Mouse (Mus musculus) gastrocnemius, adult 2 months (tissue): ENCODE measurements around the gene Rapgef4. TPM values are rescaled to one million over a fixed set of nuclear protein-coding genes. Genes with fewer than 3 reads are reported as not detected.
"Not testable (repeated sequence)": the region's sequence is repeated elsewhere in the genome, so short reads cannot be mapped to it uniquely, and the experiment has no call there.

Experiments used
- DNase-seq: peaks from one replicate; pipeline ENCODE4 v3.0.0; 2022
- H3K27ac ChIP-seq: fragments of 200-600 bp; 2 replicates; pipeline ENCODE4 v1.8.1; 2022; ENCODE audit warnings: mild to moderate bottlenecking
- H3K4me3 ChIP-seq: fragments of 200-600 bp; 2 replicates; pipeline ENCODE4 v1.8.1; 2022; ENCODE audit warnings: mild to moderate bottlenecking, moderate library complexity
- CTCF ChIP-seq: fragments of 200-600 bp; IDR thresholded peaks from 2 replicates; pipeline ENCODE4 v1.8.1; 2022; ENCODE audit warnings: antibody characterized with exemption, mild to moderate bottlenecking, moderate library complexity
- intact Hi-C: fragments of 180-260 bp; cut with DNase I; formaldehyde crosslinking; loops from one replicate; pipeline ENCODE4 v1.15.1; 2025
- total RNA-seq, 2 experiments: library from RNA; stranded (reverse); gene quantifications; 2 replicates each; pipeline ENCODE4 v1.2.3; 2021

Rapgef4 gene
- total RNA-seq, 2 experiments from 2014 or later = 1.8 to 3.2 TPM

- TF ChIP-seq CTCF = no peak
- Histone ChIP-seq H3K27ac (no peak overlapping the region), H3K4me3 (no peak overlapping the region)
- intact Hi-C loops = no loop called here
- no peak for DNase-seq
Measured at GRCm38 (mm10) chr2:72123851-72124250, 142.8 kb downstream of the Rapgef4 start.

- Histone ChIP-seq H3K4me3 (no peak overlapping the region), H3K27ac (no peak overlapping the region)
- intact Hi-C loops = no loop called here
- no peak for DNase-seq
- no peak for TF ChIP-seq CTCF
Measured at GRCm38 (mm10) chr2:72125786-72126185, 144.7 kb downstream of the Rapgef4 start.

- no peak overlapping the region for H3K4me3 ChIP-seq
- no peak for TF ChIP-seq CTCF
- intact Hi-C loops = no loop called here
- no peak for DNase-seq
- no peak overlapping the region for H3K27ac ChIP-seq
Measured at GRCm38 (mm10) chr2:72126411-72126810, 145.4 kb downstream of the Rapgef4 start.

- no peak for DNase-seq
- no peak for TF ChIP-seq CTCF
- Histone ChIP-seq H3K27ac (no peak overlapping the region), H3K4me3 (no peak overlapping the region)
- intact Hi-C loops = no loop called here
Measured at GRCm38 (mm10) chr2:72129612-72130311, 148.7 kb downstream of the Rapgef4 start.

GRCm38 (mm10) chr2:72132222-72132621 lies 151.2 kb downstream of the Rapgef4 start:
- intact Hi-C loops = no loop called here
- no peak overlapping the region for H3K4me3 ChIP-seq
- no peak for TF ChIP-seq CTCF
- no peak overlapping the region for H3K27ac ChIP-seq
- no peak for DNase-seq

- no peak for DNase-seq
- H3K4me3 ChIP-seq = no peak overlapping the region
- H3K27ac ChIP-seq = no peak overlapping the region
- intact Hi-C loops = no loop called here
- no peak for TF ChIP-seq CTCF
Measured at GRCm38 (mm10) chr2:72136045-72136444, 155.0 kb downstream of the Rapgef4 start.

GRCm38 (mm10) chr2:72136486-72137264 lies 155.6 kb downstream of the Rapgef4 start:
- Histone ChIP-seq H3K4me3 (no peak overlapping the region), H3K27ac (no peak overlapping the region)
- no peak for DNase-seq
- intact Hi-C loops = no loop called here
- TF ChIP-seq CTCF = no peak

GRCm38 (mm10) chr2:72139863-72140845 lies 159.1 kb downstream of the Rapgef4 start:
- no peak overlapping the region for H3K27ac ChIP-seq
- intact Hi-C loops = no loop called here
- TF ChIP-seq CTCF = no peak
- no peak overlapping the region for H3K4me3 ChIP-seq
- no peak for DNase-seq

- TF ChIP-seq CTCF = no peak
- no peak for DNase-seq
- Histone ChIP-seq H3K4me3 (no peak overlapping the region), H3K27ac (no peak overlapping the region)
- intact Hi-C loops = no loop called here
Measured at GRCm38 (mm10) chr2:72141091-72141490, 160.1 kb downstream of the Rapgef4 start.

- H3K27ac ChIP-seq, DNase-seq, H3K4me3 ChIP-seq, intact Hi-C loops: not testable (repeated sequence)
Measured at GRCm38 (mm10) chr2:72141732-72142131, 160.7 kb downstream of the Rapgef4 start.

- H3K27ac ChIP-seq = no peak overlapping the region
- no peak for TF ChIP-seq CTCF
- no peak overlapping the region for H3K4me3 ChIP-seq
- DNase-seq = no peak
- intact Hi-C loops = no loop called here
Measured at GRCm38 (mm10) chr2:72143413-72143812, 162.4 kb downstream of the Rapgef4 start.

GRCm38 (mm10) chr2:72144576-72145200 lies 163.6 kb downstream of the Rapgef4 start:
- DNase-seq = no peak
- TF ChIP-seq CTCF = no peak
- H3K4me3 ChIP-seq = no peak overlapping the region
- H3K27ac ChIP-seq = no peak overlapping the region
- intact Hi-C loops = no loop called here
